In genomic region chr3:37728112-37729100, GRCm38 (mm10) we compare ENCODE assay signal across 8 mouse cellular contexts. TPM values are rescaled to one million over a fixed set of nuclear protein-coding genes. Genes with fewer than 3 reads are reported as not detected.
DNase-seq lines count a peak whose midpoint lies in the region; ATAC-seq and TF ChIP-seq lines count a peak whose summit lies in the region.
"Had no signal": no experiment of that assay in that cellular context is flagged by ENCODE, and none has a peak within 500 bp of the region (broad histone marks: within the 10 kb centered on the region; RNA-seq: fewer than 3 reads in every experiment).

No protein-coding gene starts in this region.

- no peaks in the 10 kb centered on the region for H3K27me3 ChIP-seq in kidney, adult 2 months (replicated peaks; ENCODE audit: control insufficient read depth, insufficient read depth, low read length)
- H3K27me3 ChIP-seq in heart, embryonic 16.5 days (ENCODE audit: control insufficient read depth, insufficient read depth, low read length), result 0 out of 2 replicates have a peak, but pooled peaks cover 4% of the 10 kb centered on the region
- H3K27me3 ChIP-seq in liver, postnatal 0 days (ENCODE audit: insufficient read depth, low read length), result peaks cover 9% of the 10 kb centered on the region; the same call in 1 of the 2 replicates

- TF ChIP-seq EP300 in liver, postnatal 0 days (IDR thresholded peaks at IDR 0.05; ENCODE audit: low read depth), result no peak

- H3K9me3 ChIP-seq in heart, embryonic 16.5 days (replicated peaks; ENCODE audit: control insufficient read depth, low read length), result no peaks in the 10 kb centered on the region
- H3K9me3 ChIP-seq in liver, postnatal 0 days (ENCODE audit: low read length), result no peaks in the 10 kb centered on the region

- H3K9ac ChIP-seq in heart, embryonic 16.5 days (ENCODE audit: low read length), result no peak overlapping the region
- no peak overlapping the region for H3K9ac ChIP-seq in liver, postnatal 0 days (replicated peaks)
- H3K9ac ChIP-seq: liver, embryonic 14.5 days had no signal

- TF ChIP-seq CTCF in kidney, adult 2 months (conservative IDR thresholded peaks at IDR 0.05; ENCODE audit: insufficient read depth, insufficient read length, low read depth, low read length), result no peak
- no peak for TF ChIP-seq CTCF in liver, postnatal 0 days (IDR thresholded peaks at IDR 0.05; ENCODE audit: low read depth)
- TF ChIP-seq CTCF in lung, adult 2 months (IDR thresholded peaks at IDR 0.05; ENCODE audit: insufficient read depth, low read length), result no peak

- WGBS in kidney, adult 2 months, result 29% methylated on average over 9 of the region's 9 CpGs
- WGBS in heart, embryonic 16.5 days, result 56% methylated on average over 9 of the region's 9 CpGs
- 30% methylated on average over 9 of the region's 9 CpGs for WGBS in liver, postnatal 0 days (ENCODE audit: insufficient replicate concordance)
- WGBS in lung, adult 2 months, result 57% methylated on average over 9 of the region's 9 CpGs

- no peaks in the 10 kb centered on the region for H3K36me3 ChIP-seq in kidney, adult 2 months (ENCODE audit: control insufficient read depth, insufficient read depth, low read length)
- no peaks in the 10 kb centered on the region for H3K36me3 ChIP-seq in heart, embryonic 16.5 days (ENCODE audit: control insufficient read depth, insufficient read depth)
- H3K36me3 ChIP-seq in liver, postnatal 0 days (replicated peaks; ENCODE audit: insufficient read depth, low read length), result no peaks in the 10 kb centered on the region

- DNase-seq in kidney, adult 2 months, result peak; percentile 72
- DNase-seq in kidney, adult 11 months, result no peak
- peak; percentile 79 for DNase-seq in MEL-GATA-1-ER (ENCODE audit: extremely low read depth, low read depth)
- no peak for DNase-seq in liver, postnatal 0 days
- DNase-seq in thymus, postnatal 14 days, result no peak
- DNase-seq in lung, adult 2 months, result no peak

- H3K4me1 ChIP-seq in kidney, adult 2 months (ENCODE audit: control insufficient read depth, insufficient read depth, low read length), result peaks cover 29% of the 10 kb centered on the region
- peaks cover 22% of the 10 kb centered on the region for H3K4me1 ChIP-seq in heart, embryonic 16.5 days (ENCODE audit: control insufficient read depth, insufficient read depth, low read length)
- peaks cover 44% of the 10 kb centered on the region for H3K4me1 ChIP-seq in liver, postnatal 0 days (ENCODE audit: insufficient read depth)
- H3K4me1 ChIP-seq in lung, adult 2 months (ENCODE audit: control insufficient read depth, insufficient read depth, low read length), result peaks cover 11% of the 10 kb centered on the region

- no peak overlapping the region for H3K4me3 ChIP-seq in kidney, adult 2 months (ENCODE audit: insufficient read depth, low read depth, low read length)
- no peak overlapping the region for H3K4me3 ChIP-seq in heart, embryonic 16.5 days (ENCODE audit: low read length)
- H3K4me3 ChIP-seq in liver, postnatal 0 days (ENCODE audit: low read depth, low read length), result no peak overlapping the region
- H3K4me3 ChIP-seq in lung, adult 2 months (replicated peaks; ENCODE audit: extremely low read depth, low read depth, low read length), result no peak overlapping the region

- peak overlapping the region; percentile 71 for H3K27ac ChIP-seq in kidney, adult 2 months (ENCODE audit: insufficient read depth, low read depth, low read length)
- peak overlapping the region; percentile 72 for H3K27ac ChIP-seq in heart, embryonic 16.5 days (ENCODE audit: low read length)
- H3K27ac ChIP-seq in liver, postnatal 0 days (ENCODE audit: low read depth), result peak overlapping the region; percentile 76
- H3K27ac ChIP-seq: liver, embryonic 14.5 days had no signal

- no peak overlapping the region for H3K4me2 ChIP-seq in heart, embryonic 16.5 days (ENCODE audit: low read depth, low read length)
- H3K4me2 ChIP-seq in liver, postnatal 0 days (ENCODE audit: low read depth, low read length), result no peak overlapping the region

- no peak for TF ChIP-seq POLR2A in kidney, adult 2 months (IDR thresholded peaks at IDR 0.05; ENCODE audit: low read depth, low read length)
- TF ChIP-seq POLR2A in lung, adult 2 months (IDR thresholded peaks at IDR 0.05; ENCODE audit: borderline replicate concordance, extremely low read depth, low read depth, low read length), result no peak

- no peak for ATAC-seq in heart, embryonic 16.5 days (replicated peaks; ENCODE audit: extremely low read depth, insufficient read depth, low FRiP score)
- no peak for ATAC-seq in liver, postnatal 0 days

RNA-seq across cellular contexts. Expression of gene Gm5148, which starts 4.1 kb away (rescaled TPM):
- polyA plus RNA-seq in kidney, adult 2 months (2012; rRNA removed), result 9.3 and 10.8 TPM in 2 replicates
- 3.1 and 4.0 TPM in 2 replicates for polyA plus RNA-seq in heart, embryonic 16.5 days (2015; fragmentation: Nextera tagmentation; extraction: Ambion mirVana)
- polyA plus RNA-seq in liver, postnatal 0 days (2015; fragmentation: Nextera tagmentation; extraction: Ambion mirVana), result 3.0 and 4.1 TPM in 2 replicates
- 7.1 and 9.5 TPM in 2 replicates for polyA plus RNA-seq in lung, adult 2 months (2012; rRNA removed)

Comparison
In these comparisons a context has a peak if more than half of its experiments do, and no peak if none do; other contexts are left out.
1. DNase-seq: peak in kidney, adult 2 months (single experiment) and MEL-GATA-1-ER (single experiment); none in kidney, adult 11 months (single experiment), liver, postnatal 0 days (single experiment), thymus, postnatal 14 days (single experiment) and lung, adult 2 months (single experiment).
2. Peak in every context shown above with its lines, with median percentiles within 50 percentile points of each other: H3K27ac ChIP-seq.